Mouse (Mus musculus): ENCODE data around the gene Rpusd4.

- TF ChIP-seq CTCF (IDR thresholded peaks at IDR 0.05; ENCODE audit: low read depth), result no peak
- TF ChIP-seq EP300 (IDR thresholded peaks at IDR 0.05; ENCODE audit: low read depth), result no peak
These were observed 3.2 kb upstream of the Rpusd4 start for GRCm38 (mm10) chr9:35264509-35264908.

All from heart, postnatal 0 days (tissue).